Mouse (Mus musculus) kidney, adult 8-10 months (tissue): ENCODE results near the gene Map3k19.

Experiments used
- DNase-seq, 2 experiments: peaks; one replicate each; pipeline ENCODE4 v3.0.0; 2022

Gene Map3k19

GRCm38 (mm10) chr1:127854486-127855222 is at the start of gene Map3k19:
Gene Map3k19 (minus strand): TSS chr1:127855031.
- DNase-seq, result no peak

- no peak for DNase-seq
Measured at GRCm38 (mm10) chr1:127899401-127899800, 44.6 kb upstream of the Map3k19 start.

DNA sequence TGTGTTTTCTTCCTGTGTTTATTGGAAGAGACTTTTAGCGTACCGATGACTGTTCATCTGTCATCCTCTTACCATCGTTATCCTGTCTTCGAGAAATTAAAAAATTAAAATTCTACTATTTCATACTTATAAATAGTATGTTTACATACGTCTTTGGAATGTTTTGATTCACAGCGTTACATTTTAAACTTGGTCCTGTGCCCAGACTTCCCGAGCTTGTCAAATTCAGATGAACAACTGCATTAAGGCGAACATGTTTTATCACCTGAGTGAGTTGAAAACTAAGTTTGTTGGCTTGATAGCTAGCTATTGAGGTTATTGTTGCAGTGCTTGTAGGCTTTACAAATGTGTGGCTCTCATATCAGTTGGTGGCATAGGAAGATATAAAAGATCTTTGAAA is 14.4 kb upstream of the Map3k19 start:
- DNase-seq, result no peak

GRCm38 (mm10) chr1:127868300-127869261 is 13.8 kb upstream of the Map3k19 start, which contains the start of gene Rab3gap1:
Gene Rab3gap1 (plus strand): TSS chr1:127868773.
- DNase-seq, result peak; percentile 87 to 92

DNA sequence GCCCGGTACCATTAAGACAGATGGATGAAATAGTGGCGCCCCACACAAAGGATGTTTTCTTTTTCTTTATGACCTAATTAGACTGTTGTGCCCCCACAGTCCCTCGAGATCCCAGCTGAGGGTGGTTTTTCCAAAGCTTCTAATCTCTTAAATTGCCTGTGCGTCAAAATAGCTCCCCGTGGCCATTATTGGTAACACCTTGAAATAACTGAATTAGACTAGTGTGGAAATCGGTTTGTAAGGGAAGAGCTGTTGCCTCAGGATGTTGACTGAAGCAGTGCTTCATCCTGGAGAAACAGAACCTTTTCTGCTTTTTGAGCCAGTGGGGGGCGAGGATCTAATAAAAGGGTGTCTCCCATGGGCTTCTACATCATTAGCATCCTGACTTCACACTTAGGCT is 9.0 kb upstream of the Map3k19 start:
- DNase-seq, result no peak

GRCm38 (mm10) chr1:127861900-127862299 is 7.1 kb upstream of the Map3k19 start:
- no peak for DNase-seq

GRCm38 (mm10) chr1:127860492-127860891 is 5.7 kb upstream of the Map3k19 start:
- DNase-seq, result no peak

DNA sequence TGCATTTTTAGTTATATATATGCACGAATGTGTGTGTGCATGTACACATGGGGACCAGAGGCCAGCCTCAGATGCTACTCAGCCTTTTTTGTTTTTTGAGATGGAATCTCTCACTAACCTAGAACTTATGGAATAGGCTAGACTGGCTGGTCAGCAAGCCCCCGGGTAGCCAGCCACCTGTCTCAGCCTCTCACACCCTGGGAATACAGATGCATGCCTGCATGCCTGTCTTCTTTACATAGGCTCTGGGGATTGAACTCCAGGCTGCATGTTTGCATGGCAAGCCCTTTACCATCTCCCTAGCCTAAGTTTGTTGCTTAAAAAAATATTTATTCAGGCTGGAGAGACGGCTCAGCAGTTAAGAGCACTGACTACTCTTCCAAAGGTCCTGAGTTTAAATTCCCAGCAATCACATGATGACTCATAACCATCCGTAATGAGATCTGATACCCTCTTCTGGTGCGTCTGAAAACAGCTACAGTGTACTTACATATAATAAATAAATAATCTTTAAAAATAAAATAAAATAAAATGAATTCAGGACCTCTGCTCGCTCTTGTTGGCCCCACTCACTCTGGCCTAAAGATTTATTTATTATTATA is 5.1 kb upstream of the Map3k19 start:
- no peak for DNase-seq

DNA sequence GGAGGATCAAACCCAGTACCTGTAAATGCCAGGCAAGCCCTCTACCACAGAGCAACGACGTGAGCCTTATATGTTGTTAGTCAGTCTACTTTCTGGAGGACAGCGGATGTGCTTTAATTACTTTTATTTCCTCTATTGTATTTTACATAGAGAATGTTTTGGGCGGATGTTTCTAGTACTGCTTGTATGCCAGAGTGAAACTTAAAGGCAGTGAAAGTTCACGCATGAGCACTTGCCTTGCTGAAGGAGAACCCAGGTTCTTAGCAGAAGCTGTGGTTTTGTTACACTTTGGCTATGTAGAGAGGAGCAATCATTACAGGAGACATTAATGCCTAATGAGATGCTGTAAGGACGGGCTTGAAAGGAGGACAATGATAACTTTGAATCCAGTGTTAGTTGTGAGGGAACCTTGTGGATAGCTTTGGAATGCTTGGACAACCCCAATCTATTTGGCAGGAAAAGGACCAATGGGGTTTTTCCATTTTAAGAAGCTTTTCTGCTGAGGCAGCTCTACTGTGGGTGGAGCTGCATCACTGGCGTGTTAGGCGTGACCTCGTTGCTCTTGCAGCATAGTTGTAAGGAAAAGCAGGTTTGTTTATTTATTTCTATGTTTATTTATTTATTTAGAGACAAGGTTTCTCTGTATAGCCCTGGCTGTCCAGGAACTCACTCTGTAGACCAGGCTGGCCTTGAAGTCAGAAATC is 4.3 kb upstream of the Map3k19 start:
- DNase-seq, result no peak

- no peak for DNase-seq
Measured at GRCm38 (mm10) chr1:127850075-127850610, 4.7 kb downstream of the Map3k19 start.

- DNase-seq, result no peak
Measured at GRCm38 (mm10) chr1:127845472-127845871, 9.4 kb downstream of the Map3k19 start.

DNA sequence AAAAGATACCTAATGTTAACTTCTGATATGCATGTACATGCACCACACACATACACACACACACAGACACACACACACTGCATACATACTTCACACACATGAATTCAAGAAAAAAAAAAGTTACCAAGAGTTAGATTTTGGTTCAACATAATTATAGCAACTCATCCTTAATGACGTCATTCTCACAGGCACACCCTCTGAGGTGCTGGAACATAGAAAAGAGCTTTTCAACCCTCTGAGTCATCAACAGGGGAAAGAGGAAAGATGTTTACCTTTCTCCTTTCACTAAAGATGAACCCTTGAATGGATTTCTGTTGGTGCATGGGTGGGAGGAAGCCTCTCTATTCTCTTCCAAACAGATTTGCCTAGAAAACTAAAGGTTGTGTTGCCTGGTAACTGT is 16.2 kb downstream of the Map3k19 start:
- DNase-seq, result no peak

GRCm38 (mm10) chr1:127836619-127837018 is 18.2 kb downstream of the Map3k19 start:
- no peak for DNase-seq

DNA sequence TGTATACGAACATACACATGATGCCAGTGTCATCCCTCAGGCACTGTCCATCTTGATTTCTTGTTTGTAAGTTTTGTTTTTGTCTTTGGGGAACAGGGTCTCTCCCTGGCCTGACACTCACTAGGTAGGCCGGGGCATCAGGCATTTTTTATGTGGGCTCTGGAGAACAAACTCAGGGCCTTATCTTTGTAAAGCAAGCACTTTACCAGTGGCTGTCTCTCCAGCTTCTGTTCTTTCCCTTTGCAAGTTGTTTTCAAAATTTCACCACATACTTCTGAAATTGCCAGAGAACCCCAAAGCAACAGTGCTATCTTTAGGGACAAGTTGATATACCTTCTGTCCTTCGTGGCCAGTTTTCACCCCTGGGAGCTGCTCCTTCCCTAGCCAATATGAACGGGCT is 20.6 kb downstream of the Map3k19 start:
- no peak for DNase-seq

- no peak for DNase-seq
Measured at GRCm38 (mm10) chr1:127833714-127834113, 21.1 kb downstream of the Map3k19 start.

DNA sequence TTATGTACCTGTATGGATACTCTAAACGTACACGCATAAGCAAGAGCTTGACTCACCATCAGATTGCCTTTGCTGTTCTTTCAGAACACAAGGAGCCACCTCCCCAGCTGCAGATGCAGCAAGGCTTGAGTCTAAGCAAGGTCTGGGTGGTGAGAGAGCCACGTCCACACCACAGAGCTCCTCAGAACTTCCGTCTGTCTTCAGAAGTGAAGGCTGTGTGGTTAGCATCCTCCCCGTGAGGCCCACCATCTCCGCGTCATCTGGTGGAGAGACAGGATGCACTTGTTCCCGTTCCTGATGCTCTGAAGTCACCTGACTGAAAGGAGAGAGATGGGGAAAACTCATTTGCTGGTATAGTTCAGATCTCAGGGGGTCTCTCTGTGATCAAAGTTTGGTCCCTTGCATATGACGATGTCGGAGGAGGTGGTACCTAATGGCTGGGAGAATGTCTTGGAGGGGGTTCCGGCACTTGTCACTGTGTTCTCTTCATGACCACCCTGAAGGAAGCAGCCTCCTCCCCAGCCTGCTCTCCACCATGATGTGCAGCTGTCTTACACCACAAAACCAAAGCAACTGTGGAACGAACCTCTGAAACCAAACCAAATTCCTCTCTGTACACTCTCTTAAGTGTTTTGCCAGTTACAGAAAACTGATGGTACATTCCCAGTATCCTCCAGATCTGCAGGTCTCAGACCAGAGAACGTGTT is 24.5 kb downstream of the Map3k19 start:
- no peak for DNase-seq

DNA sequence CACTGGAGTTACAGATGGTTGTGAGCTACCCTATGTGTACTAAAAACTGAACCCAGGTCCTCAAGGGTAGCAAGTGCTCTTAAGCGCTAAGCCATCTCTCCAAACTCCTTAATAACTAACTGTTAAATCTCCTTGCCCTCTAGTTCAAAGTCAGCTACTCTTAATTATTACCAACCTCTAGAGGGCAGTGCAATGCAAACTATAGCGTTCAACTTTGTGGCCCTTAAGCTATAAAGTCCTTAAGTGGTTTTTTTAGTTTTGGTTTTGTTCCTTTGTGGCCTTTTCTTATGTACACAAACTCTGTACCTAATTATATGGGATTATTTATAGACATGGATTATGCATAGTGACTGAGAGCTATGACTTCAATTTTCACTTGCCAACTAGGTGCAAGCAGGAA is 27.5 kb downstream of the Map3k19 start:
- peak; percentile 17 to 50 for DNase-seq

GRCm38 (mm10) chr1:127816381-127816780 is 38.5 kb downstream of the Map3k19 start:
- no peak for DNase-seq

- DNase-seq, result no peak
Measured at GRCm38 (mm10) chr1:127812929-127813328, 41.9 kb downstream of the Map3k19 start.

GRCm38 (mm10) chr1:127808671-127809070 is 46.2 kb downstream of the Map3k19 start:
- no peak for DNase-seq

GRCm38 (mm10) chr1:127802916-127803315 is 51.9 kb downstream of the Map3k19 start:
- DNase-seq, result no peak

DNA sequence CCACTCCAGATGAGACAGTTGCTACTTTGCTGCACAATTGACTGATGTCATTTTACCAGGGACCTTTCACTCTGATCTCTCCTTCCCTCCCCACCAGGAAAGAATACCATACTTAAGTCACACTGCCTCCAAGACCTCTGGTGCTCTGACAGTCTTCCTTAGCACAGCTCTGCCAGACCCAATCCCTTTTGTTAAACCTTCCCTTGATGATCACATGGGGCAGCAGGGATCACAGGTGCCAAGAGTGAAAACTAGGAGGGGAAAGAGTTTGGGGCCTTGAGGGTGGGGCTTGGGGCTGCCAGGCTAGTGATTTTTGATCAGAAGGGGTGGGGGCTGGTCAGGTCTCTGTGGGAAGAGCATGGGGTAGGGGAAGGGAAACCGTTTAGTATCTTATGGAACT is 58.1 kb downstream of the Map3k19 start:
- no peak for DNase-seq
